Mouse (Mus musculus) liver, adult 2 months (tissue): ENCODE measurements around the gene Ccdc7b.
"Not testable (repeated sequence)": the region's sequence is repeated elsewhere in the genome, so short reads cannot be mapped to it uniquely, and the experiment has no call there.

Source experiments
- CTCF ChIP-seq: fragments of 200-500 bp; IDR thresholded peaks from 2 replicates; pipeline ENCODE4 v1.5.1; 2011; ENCODE audit warnings: low read depth, low read length, control low read depth
- POLR2A ChIP-seq: fragments of 200-500 bp; IDR thresholded peaks from 2 replicates; pipeline ENCODE4 v1.6.1; 2011; ENCODE audit warnings: low read length, control low read depth; ENCODE audit not compliant: insufficient read depth; ENCODE audit errors: extremely low read depth

- TF ChIP-seq CTCF, POLR2A: not testable (repeated sequence)
Observed at GRCm38 (mm10) chr8:129066834-129067233, at the start of gene Ccdc7b.
